Mouse (Mus musculus): ENCODE results near the gene Nog.

The Nog gene

DNA sequence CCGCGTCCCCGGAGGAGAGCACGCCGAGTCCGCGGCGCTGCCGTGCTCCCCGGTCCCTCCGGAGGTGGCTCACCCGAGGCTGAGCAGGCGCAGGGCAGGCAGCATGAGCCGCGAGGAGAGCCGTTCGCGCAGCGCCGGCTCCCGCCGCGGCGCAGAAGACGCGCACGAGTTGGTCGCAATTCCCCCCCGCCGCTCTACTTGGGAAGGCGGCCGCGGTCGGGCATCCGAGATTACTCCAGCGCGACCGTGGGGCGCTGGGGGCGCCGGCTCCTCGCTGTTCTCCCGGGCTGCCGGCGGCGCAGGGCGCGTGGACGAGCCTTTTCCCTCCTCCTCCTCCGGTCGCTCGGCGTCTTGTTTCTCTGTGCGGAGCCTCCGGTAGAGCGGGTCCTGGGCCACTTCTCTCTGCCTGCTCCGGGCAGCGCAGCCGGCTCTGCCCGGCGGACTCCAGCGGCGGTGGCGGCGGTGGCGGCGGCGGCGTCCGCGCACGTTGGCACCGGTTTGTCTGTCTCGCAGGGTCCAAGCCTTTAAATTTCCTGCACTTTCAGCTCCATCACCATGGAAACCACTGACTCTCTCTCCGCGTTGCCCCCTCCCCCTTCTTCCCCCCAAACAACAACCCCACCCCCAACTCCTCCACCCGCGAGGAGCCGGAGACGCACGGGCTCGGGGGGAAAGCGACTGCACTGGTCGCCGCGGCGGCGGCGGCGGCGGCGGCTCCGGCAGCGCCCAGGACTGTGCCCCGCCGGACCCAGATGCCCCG is at the start of gene Nog:
Gene Nog, minus strand, starts transcription at position 277 of the 760 bp plus-strand sequence.
- DNase-seq (ENCODE audit: low read depth, low spot score), result no peak

DNA sequence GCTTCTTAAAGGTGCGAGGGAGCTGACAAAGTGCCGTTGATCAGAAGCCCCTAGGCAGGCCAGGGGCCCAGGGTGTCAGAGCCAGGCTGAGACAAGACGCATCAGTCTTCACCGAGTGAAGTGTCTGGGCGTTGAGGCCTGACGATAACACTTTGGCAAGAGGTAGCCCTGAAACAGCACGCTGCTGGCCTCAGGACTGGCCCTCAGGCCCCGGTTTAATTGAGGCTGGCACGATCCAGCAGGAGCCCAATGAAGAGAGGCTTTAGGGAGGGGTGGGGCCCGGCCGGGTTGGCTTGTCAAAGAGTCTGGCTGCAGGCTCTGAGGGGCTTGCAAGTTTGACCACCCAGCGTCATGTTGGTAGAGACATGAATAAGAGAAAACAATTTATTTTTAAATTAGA is 38.1 kb upstream of the Nog start:
- DNase-seq (ENCODE audit: low read depth, low spot score), result no peak

- DNase-seq (ENCODE audit: low read depth, low spot score), result no peak
Observed at GRCm38 (mm10) chr11:89339783-89340182, 37.7 kb upstream of the Nog start.

DNA sequence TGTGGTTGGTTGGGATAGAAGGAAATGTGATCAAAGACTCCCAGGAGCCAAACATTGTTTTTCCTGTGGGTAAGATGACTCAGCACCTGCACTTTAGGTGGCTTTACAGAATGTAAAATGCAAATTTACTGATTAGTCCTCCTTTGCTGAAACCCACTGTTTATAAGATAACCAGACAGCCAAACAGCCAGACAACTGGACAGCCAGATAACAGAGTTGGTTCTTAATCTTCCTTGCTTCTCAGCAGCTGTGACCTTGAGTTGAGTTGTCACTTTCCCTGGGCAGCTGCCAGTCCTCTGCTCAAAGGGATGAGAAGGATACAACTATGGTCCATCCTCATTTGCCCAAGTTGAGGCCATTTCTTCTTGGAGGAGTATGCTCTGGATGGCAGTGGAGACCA is 35.8 kb upstream of the Nog start:
- no peak for DNase-seq (ENCODE audit: low read depth, low spot score)

DNA sequence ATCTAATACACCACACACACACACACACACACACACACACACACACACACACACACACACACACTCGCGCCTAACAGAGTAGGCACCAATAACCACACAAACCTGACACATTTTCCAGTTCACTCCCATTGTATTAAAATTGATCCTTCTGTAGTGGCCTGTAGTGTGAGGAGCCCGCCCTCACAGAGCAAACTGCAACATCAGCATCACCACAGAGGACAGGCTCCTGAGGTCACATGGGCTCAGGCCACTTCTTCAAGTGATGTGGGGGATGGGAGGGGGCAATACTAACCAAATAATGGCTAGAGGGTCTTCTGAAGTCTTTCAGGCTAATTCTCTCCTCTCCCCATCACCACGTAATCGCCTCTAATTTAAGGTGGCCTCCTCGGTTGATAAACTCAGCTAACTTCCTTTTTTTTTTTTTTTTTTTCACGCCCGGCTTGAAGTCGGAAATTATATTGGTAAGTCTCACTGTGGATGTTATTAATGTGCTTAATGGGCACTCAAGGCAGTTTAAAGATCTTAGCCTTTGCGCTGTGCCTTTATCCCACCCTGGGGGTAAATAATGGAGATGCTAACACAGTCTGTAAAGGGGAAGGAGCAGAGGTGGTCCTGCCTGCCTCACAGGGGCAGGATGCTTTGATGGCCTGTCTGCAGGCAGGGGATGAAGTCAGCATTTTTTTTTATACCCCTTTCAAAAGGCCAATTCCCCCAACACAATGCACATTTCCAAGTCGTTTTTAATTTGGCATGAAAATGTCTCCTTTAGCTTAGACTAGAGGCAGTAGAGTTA is 25.2 kb upstream of the Nog start:
- no peak for DNase-seq (ENCODE audit: low read depth, low spot score)

- no peak for DNase-seq (ENCODE audit: low read depth, low spot score)
Observed at GRCm38 (mm10) chr11:89321775-89322174, 19.6 kb upstream of the Nog start.

DNA sequence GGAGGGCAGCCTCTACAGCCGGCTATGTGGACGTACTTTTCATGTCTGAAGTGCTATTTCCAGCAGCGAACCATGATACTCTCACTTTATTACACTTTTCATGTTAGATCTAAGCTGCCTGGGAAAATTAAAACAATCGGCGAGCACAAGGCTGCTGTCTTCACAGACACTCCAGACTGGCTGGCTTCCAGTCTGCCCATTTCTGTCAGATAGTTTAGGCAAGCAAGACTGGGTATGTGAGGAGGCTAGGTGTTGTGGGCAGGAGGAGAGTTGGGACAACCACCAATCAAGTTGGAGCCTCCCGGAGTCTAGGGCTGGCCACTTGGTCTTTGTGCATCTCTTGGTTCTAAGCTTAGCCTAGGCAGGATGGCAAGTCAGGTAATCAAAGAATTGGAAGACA is 17.5 kb upstream of the Nog start:
- DNase-seq (ENCODE audit: low read depth, low spot score), result no peak

GRCm38 (mm10) chr11:89318324-89318723 is 16.2 kb upstream of the Nog start:
- no peak for DNase-seq (ENCODE audit: low read depth, low spot score)

- no peak for DNase-seq (ENCODE audit: low read depth, low spot score)
Observed at GRCm38 (mm10) chr11:89317757-89318156, 15.6 kb upstream of the Nog start.

- no peak for DNase-seq (ENCODE audit: low read depth, low spot score)
Observed at GRCm38 (mm10) chr11:89314374-89314773, 12.2 kb upstream of the Nog start.

DNA sequence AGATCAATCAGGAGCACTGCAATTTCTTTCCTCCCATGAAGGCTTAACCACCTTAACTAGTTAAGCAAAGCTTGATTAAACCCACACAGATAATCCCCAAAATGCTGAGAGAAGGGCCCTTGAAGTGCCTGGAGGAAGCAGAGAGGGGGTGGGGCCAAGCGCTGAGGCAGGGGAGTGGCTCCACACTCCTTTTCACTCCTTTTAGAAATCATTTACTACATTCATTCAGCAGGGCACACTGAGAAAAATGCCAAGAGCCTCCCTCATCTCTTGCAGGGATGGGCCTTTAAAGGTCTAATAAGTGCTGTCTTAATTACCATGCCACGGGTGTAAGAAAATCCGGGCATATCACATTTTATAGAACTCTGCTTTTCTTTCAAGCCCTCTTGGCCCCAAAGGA is 10.2 kb upstream of the Nog start:
- DNase-seq (ENCODE audit: low read depth, low spot score), result no peak

GRCm38 (mm10) chr11:89310217-89310616 is 8.1 kb upstream of the Nog start:
- no peak for DNase-seq (ENCODE audit: low read depth, low spot score)

DNA sequence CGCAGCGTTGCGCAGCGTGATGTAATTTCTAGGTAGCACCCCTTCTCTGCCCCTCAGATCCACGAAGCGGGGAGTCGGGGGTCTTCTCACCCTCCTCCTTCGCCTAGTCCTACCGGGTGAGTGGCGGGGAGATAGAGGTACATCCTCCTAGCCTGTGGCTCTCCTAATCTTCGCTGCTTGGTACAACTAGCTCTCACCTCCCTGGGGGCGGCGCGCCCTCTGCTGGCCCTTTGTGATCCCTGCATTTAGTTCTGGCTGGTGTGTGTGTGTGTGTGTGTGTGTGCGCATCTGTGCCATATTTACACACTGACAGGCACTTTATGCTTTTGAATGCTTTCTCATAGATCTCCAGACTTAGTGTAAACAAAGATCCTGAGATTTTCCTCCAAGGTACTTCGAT is 1.3 kb upstream of the Nog start:
- DNase-seq (ENCODE audit: low read depth, low spot score), result no peak

DNA sequence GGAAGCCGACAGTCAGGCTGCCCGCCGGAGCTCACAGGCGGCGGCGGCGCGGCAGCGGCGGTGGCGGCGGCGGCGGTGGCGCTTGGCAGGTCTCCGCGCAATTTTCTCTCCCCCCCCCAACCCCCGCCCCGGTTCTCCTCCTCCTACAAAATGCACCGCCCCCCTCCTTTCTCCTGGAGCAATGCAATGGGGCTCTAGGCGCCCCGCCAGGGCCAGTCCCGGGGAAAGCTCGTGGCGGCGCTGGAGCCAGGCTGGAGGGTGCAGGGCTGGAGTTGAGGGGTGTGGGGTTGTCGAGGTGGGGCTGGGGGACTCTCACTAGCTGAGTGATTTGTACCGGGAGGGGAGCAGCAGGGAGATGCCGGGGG is 666 bp upstream of the Nog start:
- no peak for DNase-seq (ENCODE audit: low read depth, low spot score)

DNA sequence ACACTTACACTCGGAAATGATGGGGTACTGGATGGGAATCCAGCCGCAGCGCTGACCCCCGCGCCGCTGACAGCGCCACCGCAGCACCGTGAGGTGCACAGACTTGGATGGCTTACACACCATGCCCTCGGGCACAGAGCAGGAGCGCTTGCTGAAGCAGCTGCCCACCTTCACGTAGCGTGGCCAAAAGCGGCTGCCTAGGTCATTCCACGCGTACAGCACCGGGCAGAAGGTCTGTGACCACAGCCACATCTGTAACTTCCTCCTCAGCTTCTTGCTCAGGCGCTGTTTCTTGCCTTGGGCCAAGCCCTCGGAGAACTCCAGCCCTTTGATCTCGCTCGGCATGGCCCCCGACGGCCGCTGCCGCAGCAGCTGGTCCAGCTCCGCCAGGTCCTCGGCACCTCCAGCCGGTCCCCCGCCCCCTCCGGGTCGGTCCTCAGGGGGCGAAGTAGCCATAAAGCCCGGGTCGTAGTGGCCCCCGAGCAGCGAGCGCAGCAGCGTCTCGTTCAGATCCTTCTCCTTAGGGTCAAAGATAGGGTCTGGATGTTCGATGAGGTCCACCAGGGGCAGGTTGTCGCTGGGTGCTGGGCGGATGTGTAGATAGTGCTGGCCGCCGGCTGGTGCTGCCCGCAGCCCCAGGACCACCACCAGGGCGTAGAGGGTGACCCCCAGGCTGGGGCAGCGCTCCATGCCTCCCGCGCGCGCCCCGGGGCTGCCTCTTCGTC is 639 bp downstream of the Nog start:
- no peak for DNase-seq (ENCODE audit: low read depth, low spot score)

DNA sequence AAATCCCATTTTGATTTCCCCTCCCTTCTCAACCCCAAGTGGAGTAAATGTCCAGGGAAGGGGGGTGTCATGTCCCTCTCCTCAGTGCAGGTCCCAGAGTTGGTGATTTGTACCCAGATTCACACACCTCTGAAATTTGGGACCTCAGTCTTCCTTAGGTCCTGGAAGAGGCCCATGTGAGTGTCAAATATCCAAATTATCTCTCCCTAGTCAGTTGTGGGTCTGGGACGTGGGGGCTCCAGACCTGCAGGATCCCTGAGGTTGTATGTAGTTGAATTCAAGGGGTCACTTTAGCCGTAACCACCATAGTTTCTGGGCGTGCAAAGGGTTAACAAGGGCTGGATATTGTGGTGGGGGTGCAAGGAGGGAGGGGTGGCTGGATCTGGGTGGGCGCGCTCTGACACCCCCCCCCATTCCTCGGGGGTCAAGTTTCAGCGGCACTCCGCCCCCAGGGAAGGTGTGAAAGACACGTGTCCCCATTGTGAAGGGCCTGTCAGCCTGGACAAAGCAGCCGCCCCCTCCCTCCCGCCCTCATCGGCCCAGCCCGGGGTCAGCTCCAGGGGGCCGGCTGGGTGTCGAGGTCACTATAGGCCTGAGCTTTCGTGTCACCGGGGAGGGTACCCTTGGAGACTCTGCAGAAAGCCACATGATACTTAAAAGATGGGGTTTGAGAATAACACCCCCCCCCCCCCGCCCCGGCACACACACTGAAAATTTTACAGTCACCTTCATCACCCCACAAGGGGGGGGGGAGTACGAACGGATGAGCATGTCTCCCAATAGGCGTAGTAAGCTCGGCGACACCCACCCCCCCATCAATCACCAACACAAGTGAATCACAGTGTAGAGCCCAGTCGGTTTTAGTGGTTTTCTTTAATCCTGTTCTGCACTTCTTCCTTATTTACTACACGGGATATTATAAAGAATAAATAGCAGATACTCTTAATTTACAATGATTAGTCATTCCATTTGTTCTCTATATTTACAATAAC is 2.1 kb downstream of the Nog start:
- no peak for DNase-seq (ENCODE audit: low read depth, low spot score)

DNA sequence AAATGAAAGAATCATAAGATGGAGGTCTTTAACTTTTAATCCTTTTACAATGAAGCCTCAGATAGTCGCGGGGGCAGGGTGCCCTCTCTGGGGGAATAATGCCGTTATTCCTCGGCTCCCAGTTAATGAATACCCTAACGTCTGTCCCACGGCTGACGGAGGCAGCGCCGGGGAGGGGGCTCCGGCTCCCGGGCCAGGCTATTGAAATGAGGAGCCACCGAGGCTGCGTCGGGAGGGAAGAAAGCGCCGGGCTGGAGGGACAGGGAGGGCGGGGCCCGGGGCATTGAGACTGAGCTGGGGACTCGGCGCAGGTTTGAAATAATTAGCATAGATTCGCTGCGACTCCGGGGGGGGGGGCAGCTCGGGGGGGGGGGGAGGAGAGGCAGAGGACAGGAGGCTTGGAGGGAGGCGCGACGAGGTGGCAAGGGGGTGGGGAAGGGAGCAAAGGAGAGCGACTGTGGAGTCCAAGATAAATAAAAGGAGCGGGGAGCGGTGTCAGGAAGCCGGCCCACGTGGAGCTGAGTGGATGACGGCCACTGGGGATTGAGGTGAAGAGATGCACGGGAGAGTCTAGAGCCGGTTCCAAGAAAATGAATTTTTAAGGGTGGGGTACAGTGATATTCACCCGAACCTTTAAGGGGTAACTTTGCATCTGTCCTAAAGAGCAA is 2.9 kb downstream of the Nog start:
- no peak for DNase-seq (ENCODE audit: low read depth, low spot score)

GRCm38 (mm10) chr11:89298285-89299010 is 3.7 kb downstream of the Nog start:
- no peak for DNase-seq (ENCODE audit: low read depth, low spot score)

DNA sequence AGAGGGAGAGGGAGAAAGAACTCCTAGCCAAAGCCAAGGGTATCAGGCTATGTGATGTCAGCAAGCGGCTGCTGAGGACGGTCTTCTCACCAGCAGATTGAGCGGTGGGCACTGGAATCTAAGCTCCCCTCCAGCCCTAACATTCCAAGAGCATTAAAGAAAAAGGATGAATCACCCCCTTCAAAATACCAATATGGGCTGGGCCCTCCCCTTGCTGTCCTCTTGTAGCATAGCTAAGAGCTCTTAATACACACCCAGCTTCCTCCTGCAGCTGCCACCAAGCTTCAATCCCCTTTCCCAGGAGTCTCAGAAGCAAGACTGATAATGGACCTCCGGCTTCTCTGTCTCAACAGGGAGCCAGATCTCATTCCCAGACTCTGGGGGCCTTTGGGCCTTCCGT is 4.6 kb downstream of the Nog start:
- no peak for DNase-seq (ENCODE audit: low read depth, low spot score)

DNA sequence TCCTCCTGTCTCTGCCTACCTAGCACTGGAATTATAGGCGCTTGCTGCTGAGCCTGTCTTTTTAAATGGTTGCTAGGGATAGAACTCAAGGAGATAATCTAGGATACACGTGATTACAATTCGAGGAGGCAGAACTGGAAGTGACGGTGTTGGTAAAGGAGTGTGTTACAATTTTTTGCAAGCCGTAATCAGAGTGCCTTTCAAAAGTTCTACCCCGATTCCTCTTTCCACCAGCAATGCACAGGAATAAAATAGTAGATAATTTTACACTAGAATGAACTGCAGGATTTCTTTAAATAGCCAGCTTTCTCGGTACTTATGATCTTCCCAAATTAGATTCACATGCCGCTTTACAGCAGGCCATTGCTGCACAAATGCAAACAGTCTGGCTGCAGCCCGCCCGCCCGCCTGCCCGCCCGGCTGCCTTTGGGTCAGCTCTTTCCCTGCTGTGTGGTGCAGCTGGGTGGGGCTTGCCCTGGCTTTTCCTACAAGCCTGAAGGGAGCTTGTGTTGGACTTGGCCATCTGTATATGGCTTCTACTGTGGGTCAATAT is 32.2 kb downstream of the Nog start:
- DNase-seq (ENCODE audit: low read depth, low spot score), result no peak
